9 mouse cellular contexts compared by ENCODE assay signal in the genomic region with DNA sequence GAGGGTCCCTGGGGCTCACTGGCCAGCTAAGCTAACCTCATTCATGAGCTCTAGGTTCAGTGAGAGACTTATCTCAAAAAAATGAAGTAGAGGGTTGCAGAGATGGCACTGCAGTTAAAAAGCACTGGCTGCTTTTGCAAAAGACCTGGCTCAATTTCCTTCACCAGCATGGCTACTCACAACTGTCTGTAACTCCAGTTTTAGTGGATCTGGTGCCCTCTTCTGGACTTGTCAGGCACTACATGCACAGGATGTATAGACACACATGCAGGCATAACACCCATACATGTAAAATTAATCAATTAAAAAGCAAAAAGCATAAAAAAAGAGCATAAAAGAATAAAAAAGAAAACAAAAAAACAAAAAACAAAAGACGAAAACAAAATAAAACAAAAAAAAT.
DNase-seq lines count a peak whose midpoint lies in the region; ATAC-seq lines count a peak whose summit lies in the region.
"Had no signal": no experiment of that assay in that cellular context is flagged by ENCODE, and none has a peak within 500 bp of the region (broad histone marks: within the 10 kb centered on the region; RNA-seq: fewer than 3 reads in every experiment).

No protein-coding gene starts in this region.

- H3K9me3 ChIP-seq in forebrain, embryonic 13.5 days (replicated peaks): no peaks in the 10 kb centered on the region
- H3K9me3 ChIP-seq: midbrain, embryonic 12.5 days had no signal

- intact Hi-C loops in left cerebral cortex, postnatal 4 days (cut with DNase I): no loop called here
- intact Hi-C loops in left cerebral cortex, postnatal 10 days (cut with DNase I): no loop called here

- no peak overlapping the region for H3K4me3 ChIP-seq in forebrain, embryonic 13.5 days
- H3K4me3 ChIP-seq: midbrain, embryonic 12.5 days had no signal

- no peaks in the 10 kb centered on the region for H3K36me3 ChIP-seq in splenic B cell, adult 2 months (ENCODE audit: control insufficient read depth, insufficient read depth, low read length, poor library complexity, severe bottlenecking)
- no peaks in the 10 kb centered on the region for H3K36me3 ChIP-seq in forebrain, embryonic 13.5 days (ENCODE audit: poor library complexity, severe bottlenecking)
- H3K36me3 ChIP-seq: midbrain, embryonic 12.5 days had no signal

- H3K27me3 ChIP-seq in splenic B cell, adult 2 months (ENCODE audit: control insufficient read depth, insufficient read depth, low read length, poor library complexity, severe bottlenecking): no peaks in the 10 kb centered on the region
- H3K27me3 ChIP-seq in forebrain, embryonic 13.5 days: no peaks in the 10 kb centered on the region; the same call in 1 of the 2 replicates

- no peak overlapping the region for H3K9ac ChIP-seq in forebrain, embryonic 13.5 days
- H3K9ac ChIP-seq: midbrain, embryonic 12.5 days had no signal

- no peaks in the 10 kb centered on the region for H3K4me1 ChIP-seq in forebrain, embryonic 13.5 days
- H3K4me1 ChIP-seq: midbrain, embryonic 12.5 days had no signal

- WGBS in forebrain, embryonic 13.5 days: 76% methylated on average over 1 of the region's 1 CpGs

- no peak overlapping the region for H3K4me2 ChIP-seq in forebrain, embryonic 13.5 days
- H3K4me2 ChIP-seq: midbrain, embryonic 12.5 days had no signal

- no peak for ATAC-seq in forebrain, embryonic 13.5 days

- DNase-seq in embryo, embryonic 10 days (ENCODE audit: low spot score): peak; percentile 33
- DNase-seq in embryo, embryonic 9.5 days (ENCODE audit: extremely low spot score): no peak
- DNase-seq in left cerebral cortex, postnatal 4 days: peak; percentile 17
- no peak for DNase-seq in left cerebral cortex, postnatal 10 days (ENCODE audit: extremely low spot score in 1 of 2, low spot score in 2 of 2)
- DNase-seq in NIH3T3 (ENCODE audit: low read depth): peak; percentile 38
- DNase-seq in splenic B cell, adult 2 months (ENCODE audit: low read depth, low spot score): peak; percentile 49
- no peak for DNase-seq in adrenal gland, postnatal 10 days

- no peak overlapping the region for H3K27ac ChIP-seq in forebrain, embryonic 13.5 days
- H3K27ac ChIP-seq: midbrain, embryonic 12.5 days had no signal

Comparison
In these comparisons a context has a peak if more than half of its experiments do, and no peak if none do; other contexts are left out.
1. DNase-seq: peak in embryo, embryonic 10 days (single experiment), left cerebral cortex, postnatal 4 days (single experiment), NIH3T3 (single experiment) and splenic B cell, adult 2 months (single experiment); none in embryo, embryonic 9.5 days (single experiment), left cerebral cortex, postnatal 10 days (0 of 2) and adrenal gland, postnatal 10 days (single experiment).